Mouse (Mus musculus): Measurements from ENCODE around the gene Pagr1a.

Gene Pagr1a

DNA sequence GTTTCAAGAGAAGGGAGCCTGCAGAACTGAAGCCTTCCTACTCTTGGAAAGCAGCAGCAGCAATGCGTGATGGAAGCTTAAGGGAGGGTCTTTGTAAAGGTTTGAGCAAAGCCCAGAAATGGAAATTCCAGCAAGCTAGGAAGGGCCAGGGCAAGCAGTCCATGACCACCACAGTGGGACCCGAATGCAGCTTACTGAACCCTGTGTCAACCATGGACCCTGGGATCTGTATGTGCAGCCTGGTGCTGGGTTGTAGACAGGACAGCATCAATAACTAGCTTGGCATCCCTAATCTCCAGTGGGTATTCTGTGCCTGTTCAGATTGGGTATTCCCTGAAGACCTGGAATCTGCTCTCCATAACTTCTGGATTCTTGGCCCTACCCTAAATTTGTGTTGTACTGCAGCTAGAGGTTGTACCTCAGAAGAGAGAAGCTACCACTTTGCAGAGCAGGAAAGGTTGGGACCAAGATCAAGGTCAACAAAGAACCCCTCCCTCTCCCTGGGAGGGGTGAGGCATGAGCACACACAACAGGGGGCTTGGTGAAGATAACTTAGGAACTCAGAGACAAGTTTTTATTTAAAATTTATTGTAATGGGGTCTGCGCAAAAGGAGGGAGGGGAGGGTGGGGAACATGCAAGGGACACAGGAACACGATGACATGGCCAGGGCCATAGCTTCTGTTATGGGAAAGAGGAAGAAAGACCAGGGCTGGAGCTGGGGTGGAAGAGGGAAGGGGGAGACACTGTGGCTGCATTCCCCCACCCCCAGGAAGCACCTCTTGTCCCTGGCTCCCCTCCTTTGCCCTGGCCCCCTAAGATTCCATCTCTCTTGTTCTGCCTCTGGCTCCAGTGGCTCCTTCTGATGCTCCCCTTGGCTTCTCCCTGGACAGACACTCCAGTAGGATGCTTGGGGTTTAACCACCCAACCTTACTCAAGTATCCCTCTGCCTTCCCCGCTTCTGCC is 4.7 kb upstream of the Pagr1a start:
- in situ Hi-C loops (cut with MboI; ENCODE audit: low pct_unique_long_range_greater_than_20kb in 1 of 2, low sequenced_read_pairs in 2 of 2, unreplicated experiment in 1 of 2): no loop called here

DNA sequence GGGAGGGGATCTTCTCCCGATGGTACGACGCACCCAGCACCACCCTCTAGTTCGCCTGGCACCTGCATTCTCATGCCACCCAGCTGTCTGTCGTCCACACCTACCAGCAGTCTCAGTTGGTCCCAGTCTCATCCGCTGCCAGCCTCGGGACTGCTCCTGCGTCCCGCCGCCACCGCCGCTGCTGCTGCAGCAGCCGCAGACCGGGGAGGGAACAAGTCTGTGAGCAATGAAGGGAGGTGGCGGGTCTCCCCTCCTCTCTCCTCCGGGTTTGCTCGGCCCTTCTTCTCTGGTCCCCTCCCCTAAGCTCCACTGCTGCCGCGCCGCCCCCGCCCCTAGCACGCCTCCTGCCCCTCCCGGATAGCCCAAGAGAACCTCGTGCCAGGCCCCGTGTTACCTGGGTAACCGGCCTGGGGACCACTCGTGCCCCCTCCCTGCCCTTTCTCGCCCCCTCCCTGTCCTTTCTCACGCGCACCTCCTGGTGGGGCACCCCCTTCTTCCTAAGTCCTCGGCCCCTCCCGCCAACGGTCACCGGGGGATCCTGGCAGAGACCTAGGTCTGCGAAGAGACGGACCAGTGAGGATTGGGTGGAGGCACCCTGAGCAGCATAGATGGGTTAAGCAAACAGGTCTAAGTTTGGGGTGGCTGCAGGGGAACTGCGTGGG is 3.9 kb upstream of the Pagr1a start, which contains the start of the genes Gm42742 and Prrt2:
Gene Gm42742, minus strand, starts transcription at position 197 of the 662 bp plus-strand sequence.
Gene Prrt2, minus strand, starts transcription at position 311 of the 662 bp plus-strand sequence.
- in situ Hi-C loops (cut with MboI; ENCODE audit: low pct_unique_long_range_greater_than_20kb in 1 of 2, low sequenced_read_pairs in 2 of 2, unreplicated experiment in 1 of 2): no loop called here

DNA sequence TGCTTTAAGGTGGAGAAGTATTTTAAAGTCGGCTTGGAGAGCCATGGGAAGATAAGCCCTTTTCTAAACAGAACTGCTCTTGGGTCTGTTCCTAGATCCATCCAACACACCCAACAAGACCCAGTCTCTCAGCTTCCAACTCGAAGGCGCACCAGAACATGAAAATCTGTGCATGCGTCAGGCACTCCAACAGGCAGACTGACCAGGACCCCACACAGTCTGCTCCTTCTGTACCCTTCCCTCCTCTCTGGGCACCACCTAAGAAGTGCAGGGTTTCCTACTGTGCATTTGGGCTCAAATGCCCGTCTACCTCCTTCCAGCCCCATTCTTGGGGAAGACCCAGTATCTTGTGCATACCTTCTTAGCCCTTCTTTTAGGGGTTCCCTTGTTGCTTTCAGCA is 3.3 kb upstream of the Pagr1a start:
- in situ Hi-C loops (cut with MboI; ENCODE audit: low pct_unique_long_range_greater_than_20kb in 1 of 2, low sequenced_read_pairs in 2 of 2, unreplicated experiment in 1 of 2): no loop called here

DNA sequence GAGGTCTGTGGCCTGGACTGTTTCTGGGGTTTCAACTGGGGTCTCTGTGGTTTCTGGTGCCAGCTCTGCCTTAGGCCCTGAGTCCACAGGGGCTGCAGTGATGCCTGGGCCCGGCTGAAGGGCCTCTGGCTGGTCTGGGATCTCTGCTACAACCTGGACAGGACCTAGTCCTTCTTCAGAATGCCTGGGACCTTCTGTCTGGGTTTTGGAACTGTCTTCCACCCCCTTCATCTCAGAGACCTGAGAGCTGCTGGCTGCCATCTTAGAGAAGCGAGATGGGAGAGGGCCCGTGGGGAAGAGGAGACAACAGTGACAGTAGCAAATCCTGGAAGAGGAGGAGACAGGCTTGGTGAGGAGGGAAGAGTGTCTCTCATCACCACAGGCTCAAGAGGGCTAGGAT is 2.9 kb upstream of the Pagr1a start:
- in situ Hi-C loops (cut with MboI; ENCODE audit: low pct_unique_long_range_greater_than_20kb in 1 of 2, low sequenced_read_pairs in 2 of 2, unreplicated experiment in 1 of 2): no loop called here

DNA sequence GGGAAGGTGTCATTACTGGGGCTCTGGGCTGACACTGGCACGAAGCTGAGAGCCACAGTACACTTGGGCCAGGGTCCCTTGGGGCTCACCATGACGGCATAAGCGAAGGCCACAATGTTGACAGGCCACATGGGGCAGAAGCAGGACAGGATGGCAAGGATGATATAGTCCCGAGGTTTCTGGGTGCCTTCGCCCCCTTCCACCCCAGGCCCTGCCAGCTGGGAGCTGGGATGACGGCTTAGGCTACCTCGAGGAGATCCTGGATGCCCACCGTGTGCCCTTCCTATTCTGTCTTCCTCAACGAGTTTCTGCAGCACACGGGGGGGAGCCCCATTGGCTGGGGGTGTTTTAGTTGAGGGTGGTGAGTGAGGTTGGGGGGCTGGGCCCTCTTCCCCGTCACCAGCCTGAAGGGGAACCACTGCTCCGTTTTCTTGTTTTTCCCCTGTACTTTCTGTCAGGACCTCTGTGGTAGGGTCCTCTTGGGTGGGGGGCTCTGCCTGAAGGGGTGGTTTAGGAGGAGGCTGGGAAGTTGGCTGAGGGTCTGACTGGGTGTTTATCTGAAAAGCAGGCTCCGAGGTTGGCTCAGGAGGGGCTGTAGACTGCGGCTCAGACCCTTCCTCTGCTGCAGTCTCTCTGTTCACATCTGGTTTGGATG is 2.3 kb upstream of the Pagr1a start:
- in situ Hi-C loops (cut with MboI; ENCODE audit: low pct_unique_long_range_greater_than_20kb in 1 of 2, low sequenced_read_pairs in 2 of 2, unreplicated experiment in 1 of 2): no loop called here

DNA sequence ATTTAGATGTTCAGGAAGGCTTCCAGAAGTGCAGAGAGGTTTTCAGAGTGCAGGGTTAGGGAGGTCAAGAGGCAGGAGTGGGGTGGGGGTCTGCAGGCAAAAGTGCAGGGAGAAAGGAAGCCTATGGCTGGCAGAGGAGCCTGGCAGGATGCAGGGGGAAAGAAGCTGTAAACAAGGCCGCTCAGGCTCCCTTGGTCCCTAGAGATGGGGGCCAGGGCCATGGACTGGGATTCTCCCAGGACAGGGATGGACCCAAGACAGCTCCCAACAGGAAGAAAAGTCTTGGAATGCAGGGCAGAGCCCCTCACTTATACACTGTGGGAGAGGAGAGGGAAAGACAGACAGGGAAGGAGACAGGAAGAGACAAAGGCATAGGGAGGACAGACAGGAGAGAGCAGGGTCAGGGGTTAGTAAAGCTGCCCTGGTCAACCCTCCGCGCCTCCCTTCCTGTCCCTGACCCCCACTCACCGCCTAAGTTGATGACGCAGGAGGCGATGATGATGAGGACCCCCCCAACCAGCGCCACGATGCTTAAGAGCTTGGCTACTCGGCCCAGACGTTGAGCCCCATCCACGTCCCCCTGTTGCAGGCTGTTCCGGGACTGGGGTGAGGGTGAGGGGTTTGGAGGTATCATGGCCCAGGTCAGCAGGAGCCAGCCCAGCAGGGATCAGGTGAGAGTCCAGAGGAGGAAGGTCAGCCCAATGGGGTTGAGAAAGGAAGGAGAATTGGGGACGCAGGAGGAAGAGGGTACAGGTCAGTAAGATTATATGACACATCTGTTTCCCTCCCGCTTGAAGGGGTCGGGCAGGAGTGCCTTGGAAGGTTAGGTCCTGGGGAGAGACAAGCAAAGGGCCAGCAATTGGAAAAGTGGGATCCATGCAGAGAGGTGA is 1.5 kb upstream of the Pagr1a start:
- in situ Hi-C loops (cut with MboI; ENCODE audit: low pct_unique_long_range_greater_than_20kb in 1 of 2, low sequenced_read_pairs in 2 of 2, unreplicated experiment in 1 of 2): no loop called here

DNA sequence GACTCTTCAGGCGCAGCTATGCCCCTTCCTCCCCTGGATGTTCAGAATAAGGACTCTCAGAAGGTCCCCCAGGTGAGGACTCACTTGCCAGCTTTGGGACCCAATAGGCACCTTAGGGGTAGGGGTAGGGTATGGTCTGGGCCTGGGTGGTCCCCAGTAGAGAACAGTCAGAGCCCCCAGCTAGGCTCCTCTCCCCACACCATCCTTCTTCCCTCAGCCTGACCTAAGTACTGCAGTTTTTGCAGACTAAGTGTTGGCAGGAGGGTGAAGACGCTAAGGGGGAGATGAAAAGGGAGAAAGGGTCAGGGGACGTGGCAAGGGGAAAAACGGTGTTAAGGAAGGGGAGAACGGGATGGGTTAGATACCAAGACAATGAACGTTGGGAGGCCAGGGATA is 796 bp upstream of the Pagr1a start:
- in situ Hi-C loops (cut with MboI; ENCODE audit: low pct_unique_long_range_greater_than_20kb in 1 of 2, low sequenced_read_pairs in 2 of 2, unreplicated experiment in 1 of 2): no loop called here

DNA sequence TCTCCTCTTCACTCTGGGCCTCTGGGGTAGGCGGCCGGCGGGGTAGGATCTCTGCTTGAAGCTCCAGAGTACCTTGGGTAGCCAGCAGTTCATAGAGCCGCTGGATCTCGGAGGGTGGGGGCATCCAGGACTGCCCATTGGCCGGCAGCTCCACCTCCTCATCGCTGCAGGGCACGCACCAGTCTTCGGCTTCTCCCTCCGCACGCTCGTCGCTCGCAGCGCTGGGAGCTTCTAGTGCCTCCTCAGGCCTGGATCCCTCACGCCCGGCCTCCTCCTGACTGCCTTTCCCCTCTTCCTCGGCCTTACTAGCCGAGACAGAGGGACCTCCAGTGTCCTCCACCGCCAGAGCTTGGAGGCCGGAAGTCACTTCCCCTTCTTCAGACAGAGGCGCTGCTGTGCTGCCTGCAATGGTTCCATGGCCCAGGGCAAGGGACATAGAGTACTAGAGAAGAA is 640 bp downstream of the Pagr1a start:
- in situ Hi-C loops (cut with MboI; ENCODE audit: low pct_unique_long_range_greater_than_20kb in 1 of 2, low sequenced_read_pairs in 2 of 2, unreplicated experiment in 1 of 2): no loop called here

DNA sequence TGATC is 869 bp downstream of the Pagr1a start, which contains the start of gene Pagr1b:
Gene Pagr1b, minus strand, starts transcription at position 4 of the 5 bp plus-strand sequence.
- in situ Hi-C loops (cut with MboI; ENCODE audit: low pct_unique_long_range_greater_than_20kb in 1 of 2, low sequenced_read_pairs in 2 of 2, unreplicated experiment in 1 of 2): no loop called here

DNA sequence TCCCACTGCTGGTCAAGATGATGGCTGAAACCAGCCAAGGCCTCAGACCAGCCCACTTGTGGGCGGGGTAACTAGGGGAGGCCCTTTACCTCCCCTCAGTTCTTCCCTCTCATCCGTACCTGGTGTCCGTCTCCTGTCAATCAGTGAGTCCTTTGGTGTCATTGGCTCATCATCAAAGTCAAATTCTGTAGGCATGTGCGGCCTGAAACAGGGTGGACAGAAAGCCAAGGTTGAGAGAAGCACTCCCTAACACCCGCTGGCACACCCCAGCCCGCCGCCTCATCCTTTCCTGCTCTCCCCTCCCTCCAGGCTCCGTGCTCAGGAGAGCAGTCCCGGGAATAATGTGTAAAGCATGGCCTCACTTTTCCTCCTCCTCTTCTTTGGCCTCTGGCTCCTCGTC is 1.1 kb downstream of the Pagr1a start:
- in situ Hi-C loops (cut with MboI; ENCODE audit: low pct_unique_long_range_greater_than_20kb in 1 of 2, low sequenced_read_pairs in 2 of 2, unreplicated experiment in 1 of 2): no loop called here

DNA sequence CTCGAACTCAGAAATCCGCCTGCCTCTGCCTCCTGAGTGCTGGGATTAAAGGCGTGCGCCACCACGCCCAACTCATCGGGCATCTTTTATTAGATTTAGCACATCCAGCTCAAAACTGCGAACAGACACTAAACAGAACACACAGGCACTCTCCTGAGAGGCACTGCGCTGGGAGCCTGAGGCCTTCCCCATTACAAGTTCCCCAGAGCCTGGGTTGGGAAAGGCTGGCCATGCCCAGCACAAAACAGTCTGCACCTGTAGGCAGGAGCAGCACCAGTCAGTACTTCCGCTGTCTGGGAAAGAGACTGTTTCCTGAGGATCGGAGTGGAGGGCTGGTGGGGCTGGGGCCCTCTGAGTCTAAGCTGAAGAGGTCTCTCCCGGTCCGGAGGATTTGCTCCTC is 2.2 kb downstream of the Pagr1a start:
- in situ Hi-C loops (cut with MboI; ENCODE audit: low pct_unique_long_range_greater_than_20kb in 1 of 2, low sequenced_read_pairs in 2 of 2, unreplicated experiment in 1 of 2): no loop called here

DNA sequence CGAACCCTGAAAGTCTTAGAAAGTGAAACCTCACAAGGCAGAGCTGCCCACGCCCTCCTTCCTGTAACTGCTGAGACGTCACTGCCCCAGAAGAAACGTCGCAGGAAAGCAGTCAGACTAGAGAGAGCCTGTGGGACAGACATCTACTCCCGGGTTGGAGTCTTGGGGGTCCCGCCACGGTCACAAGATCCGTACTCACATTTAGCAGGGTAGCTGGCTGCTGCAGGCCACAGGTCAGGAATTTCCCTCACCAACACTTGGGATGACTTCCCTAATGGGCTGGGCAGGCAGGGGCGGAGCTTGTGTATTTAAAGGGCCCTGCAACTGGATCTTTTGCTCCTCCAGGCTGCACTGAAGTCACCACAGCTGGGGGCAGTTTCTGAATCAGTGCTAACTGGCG is 2.8 kb downstream of the Pagr1a start, which contains the start of gene Mvp:
Gene Mvp, minus strand, starts transcription at position 302 of the 400 bp plus-strand sequence.
- in situ Hi-C loops (cut with MboI; ENCODE audit: low pct_unique_long_range_greater_than_20kb in 1 of 2, low sequenced_read_pairs in 2 of 2, unreplicated experiment in 1 of 2): no loop called here

DNA sequence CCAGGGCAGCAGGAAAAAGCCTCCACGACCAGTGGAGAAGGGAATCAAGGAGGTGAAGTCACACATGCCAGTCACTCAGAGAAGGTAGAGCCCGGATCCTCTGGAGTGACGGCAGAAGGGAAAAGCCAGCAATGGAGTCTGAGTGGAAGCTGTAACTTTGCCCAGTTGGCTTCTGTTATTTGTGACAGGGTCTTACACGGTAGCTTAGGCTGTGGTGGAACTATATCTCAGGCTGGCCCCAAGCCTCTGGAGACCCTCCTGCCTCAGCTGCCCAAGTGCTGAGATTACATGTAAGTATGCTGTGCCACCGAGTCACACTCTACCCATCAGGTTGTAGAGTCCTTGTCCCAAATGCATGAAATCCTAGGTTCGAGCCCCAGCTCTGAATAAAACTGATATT is 3.8 kb downstream of the Pagr1a start:
- in situ Hi-C loops (cut with MboI; ENCODE audit: low pct_unique_long_range_greater_than_20kb in 1 of 2, low sequenced_read_pairs in 2 of 2, unreplicated experiment in 1 of 2): no loop called here

DNA sequence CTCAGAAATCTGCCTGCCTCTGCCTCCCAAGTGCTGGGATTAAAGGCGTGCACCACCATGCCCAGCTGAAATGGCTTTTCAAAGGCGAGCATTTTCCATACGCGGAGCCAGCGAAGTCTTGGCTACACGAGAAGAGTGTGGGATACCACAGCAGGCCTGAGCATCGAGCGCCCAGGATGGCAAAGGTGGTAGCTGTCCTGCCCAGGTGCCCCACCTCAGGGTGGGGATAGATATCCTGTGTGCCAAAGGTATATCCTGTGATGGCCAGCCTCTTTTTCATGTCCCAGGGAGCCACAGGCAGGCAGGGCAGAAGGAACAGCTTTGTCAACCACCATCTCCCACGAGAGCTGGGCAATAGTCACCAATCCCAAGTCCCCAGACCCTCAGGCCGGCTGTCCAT is 4.3 kb downstream of the Pagr1a start:
- in situ Hi-C loops (cut with MboI; ENCODE audit: low pct_unique_long_range_greater_than_20kb in 1 of 2, low sequenced_read_pairs in 2 of 2, unreplicated experiment in 1 of 2): no loop called here

DNA sequence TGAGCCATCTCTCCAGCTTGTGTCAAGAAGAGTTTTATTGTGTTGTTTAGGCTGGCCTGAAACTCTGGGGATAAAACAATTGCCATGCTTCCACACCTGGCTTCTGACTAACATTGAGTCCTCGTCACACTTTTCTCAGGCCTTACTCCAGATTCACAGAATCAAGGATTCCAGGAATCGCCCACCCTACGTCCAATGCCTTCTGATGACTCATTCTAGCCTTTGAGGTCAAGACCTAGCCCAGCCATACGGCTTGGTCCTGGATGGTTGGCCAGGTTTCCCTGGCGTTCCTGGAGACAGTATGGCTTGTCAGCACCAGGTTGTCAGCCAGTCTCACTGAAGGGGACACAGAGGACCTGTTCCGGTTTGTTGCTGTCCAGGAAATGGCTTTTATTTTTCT is 4.8 kb downstream of the Pagr1a start:
- in situ Hi-C loops (cut with MboI; ENCODE audit: low pct_unique_long_range_greater_than_20kb in 1 of 2, low sequenced_read_pairs in 2 of 2, unreplicated experiment in 1 of 2): no loop called here

DNA sequence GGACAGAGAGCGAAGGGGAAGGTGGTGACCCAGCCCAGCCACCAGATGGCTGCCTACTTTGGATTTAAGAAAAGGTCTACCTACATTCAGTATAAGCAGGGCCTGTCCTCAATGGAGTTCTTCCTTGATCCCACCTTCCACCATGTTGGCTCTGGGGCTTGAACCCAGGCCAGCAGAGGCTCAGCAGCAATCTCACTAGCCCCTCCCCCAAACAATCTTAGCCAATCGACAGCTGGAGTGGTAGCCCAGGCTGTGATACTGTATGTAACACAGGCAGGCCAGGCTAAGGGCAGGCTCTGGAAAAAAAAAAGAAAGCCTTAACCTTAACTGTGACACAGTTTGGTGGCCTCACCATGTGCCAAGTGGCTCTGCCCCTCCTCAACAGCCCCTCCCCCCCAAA is 5.4 kb downstream of the Pagr1a start:
- in situ Hi-C loops (cut with MboI; ENCODE audit: low pct_unique_long_range_greater_than_20kb in 1 of 2, low sequenced_read_pairs in 2 of 2, unreplicated experiment in 1 of 2): no loop called here

DNA sequence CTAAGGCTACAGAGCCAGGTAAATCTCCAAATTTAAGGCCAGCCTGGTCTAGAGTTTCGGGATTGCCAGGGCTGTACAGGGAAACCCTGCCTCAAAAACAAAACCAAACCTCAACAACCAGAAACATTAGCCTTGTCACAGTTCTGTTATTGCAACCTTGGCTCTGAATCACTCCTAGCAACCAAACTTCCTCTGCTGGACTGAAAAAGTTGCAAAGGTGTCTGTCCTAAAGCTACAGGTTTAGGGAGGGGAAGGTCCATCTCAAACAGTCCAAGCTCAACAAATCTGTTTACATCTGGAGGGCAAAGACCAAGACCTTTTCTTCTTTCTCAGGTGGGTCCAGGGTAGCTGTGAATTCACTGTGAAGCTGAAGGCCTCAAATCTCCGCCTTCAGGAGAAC is 6.1 kb downstream of the Pagr1a start:
- in situ Hi-C loops (cut with MboI; ENCODE audit: low pct_unique_long_range_greater_than_20kb in 1 of 2, low sequenced_read_pairs in 2 of 2, unreplicated experiment in 1 of 2): no loop called here

DNA sequence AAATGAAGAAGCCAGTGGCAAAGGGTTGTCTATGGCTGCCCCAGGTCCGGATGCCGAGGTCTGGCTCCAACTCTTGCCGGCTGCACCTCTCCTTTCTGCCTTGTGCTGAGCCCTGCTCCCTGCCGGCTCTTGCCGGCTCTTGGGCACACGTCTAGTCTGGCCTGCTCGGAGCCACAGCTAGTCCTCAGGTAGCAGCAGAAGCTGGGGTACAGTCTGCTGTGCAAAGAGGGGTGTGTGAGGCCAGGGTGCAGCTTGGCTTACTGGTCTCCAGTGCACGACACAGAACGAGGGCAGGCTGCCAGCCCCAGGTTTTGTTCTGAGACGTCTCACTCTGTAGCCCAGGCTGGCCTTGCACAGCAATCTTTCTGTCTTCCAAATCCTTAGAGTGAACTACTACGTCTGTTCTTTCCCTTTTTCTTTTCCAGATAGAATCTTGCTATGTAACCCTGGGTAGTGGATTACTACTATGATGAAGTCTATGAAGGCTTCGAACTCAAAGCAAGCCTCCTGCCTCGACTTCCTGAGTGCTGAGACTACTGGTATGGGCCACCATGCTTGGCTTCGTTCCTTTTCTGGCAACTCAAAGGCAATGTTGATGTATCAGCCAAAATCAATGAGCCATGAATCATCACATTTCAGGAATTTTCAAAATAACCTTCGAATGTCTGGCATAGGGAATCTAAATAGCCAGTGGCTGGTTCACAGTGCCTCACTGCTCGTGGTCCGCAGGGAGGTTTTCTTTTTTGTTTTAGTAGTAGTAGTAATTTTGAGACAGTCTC is 7.7 kb downstream of the Pagr1a start:
- in situ Hi-C loops (cut with MboI; ENCODE audit: low pct_unique_long_range_greater_than_20kb in 1 of 2, low sequenced_read_pairs in 2 of 2, unreplicated experiment in 1 of 2): no loop called here

Measured in mouse embryonic stem cell (cell line).